Mouse (Mus musculus): ENCODE results near the gene Rasa4.

GRCm38 (mm10) chr5:136109042-136109441, 25.3 kb downstream of the Rasa4 start:
- TF ChIP-seq CTCF (IDR thresholded peaks at IDR 0.05; ENCODE audit: control insufficient read depth, insufficient read depth, insufficient replicate concordance, low read depth, low read length) (no peak), POLR2A (IDR thresholded peaks at IDR 0.05; ENCODE audit: control insufficient read depth, low read depth, low read length) (no peak)

All from testis, adult 2 months (tissue).